Mouse (Mus musculus): Measurements from ENCODE around the gene Gm9195.

Gm9195 gene

GRCm38 (mm10) chr14:72491738-72492137 is at the start of gene Gm9195:
TSS of gene Gm9195 (minus strand) at chr14:72491838.
- DNase-seq (ENCODE audit: low read depth, low spot score) = no peak

GRCm38 (mm10) chr14:72536392-72537017 is 44.9 kb upstream of the Gm9195 start:
- DNase-seq (ENCODE audit: low read depth, low spot score) = no peak

DNA sequence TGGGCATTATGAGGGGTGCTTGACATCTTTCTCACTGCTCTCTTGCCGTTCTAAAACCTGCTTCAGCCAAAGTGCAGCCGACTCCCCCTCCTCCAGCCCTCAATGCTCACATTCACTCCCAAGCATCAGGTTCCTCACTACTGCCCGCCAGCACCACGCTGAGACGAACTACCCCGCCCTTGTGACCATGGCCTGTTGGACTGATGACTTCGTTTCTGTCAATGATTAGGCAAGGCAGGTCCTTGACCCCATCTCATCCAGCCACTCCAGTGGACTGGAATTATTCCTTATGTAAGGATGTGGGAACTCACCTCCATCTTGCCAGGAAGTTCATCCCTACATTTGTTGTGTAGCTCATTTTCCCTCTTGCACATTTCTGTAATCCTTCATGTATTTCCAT is 42.2 kb upstream of the Gm9195 start:
- no peak for DNase-seq (ENCODE audit: low read depth, low spot score)

DNA sequence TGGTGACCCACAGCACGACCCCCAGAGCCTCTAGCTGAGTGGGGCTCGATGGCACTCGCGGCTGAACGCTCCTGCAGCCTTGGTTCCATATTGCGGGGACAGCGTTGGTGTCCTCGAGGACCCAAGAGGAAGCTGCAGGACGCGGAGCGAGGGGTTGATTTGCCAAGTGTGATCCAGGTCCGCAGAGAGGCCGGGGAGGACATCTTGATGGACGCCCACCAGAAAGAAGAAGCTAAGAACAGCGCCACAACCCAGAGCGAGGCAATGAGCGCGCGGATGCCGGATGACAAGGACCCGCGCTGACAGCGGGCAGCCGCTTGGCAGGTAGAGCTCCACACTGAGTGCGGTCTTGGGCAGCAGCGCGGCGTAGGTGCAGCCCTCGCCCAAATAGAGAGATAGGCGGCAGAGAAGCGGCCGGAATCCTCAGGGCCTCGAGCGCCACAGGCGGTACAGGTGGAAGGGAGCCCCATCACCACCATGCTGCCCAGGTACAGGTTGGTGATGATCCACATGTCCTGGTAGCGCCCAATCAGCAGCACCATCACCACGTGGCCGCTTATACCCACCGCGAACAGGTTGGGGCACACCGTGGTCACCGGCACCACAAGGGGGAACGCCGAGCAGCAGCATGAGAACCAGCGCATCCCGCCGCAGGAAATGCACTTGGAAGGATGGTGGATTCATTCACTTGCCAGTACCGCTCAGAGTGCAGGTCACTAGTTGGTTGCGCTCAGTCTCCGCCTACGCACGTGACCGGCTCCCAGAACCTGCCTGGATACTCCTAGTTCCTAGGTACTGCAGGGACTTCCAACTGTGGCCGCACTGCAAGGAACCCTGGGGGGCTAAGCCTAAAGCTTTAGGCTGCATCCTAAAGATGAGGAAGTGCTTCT is 40.6 kb upstream of the Gm9195 start:
- DNase-seq (ENCODE audit: low read depth, low spot score) = no peak

DNA sequence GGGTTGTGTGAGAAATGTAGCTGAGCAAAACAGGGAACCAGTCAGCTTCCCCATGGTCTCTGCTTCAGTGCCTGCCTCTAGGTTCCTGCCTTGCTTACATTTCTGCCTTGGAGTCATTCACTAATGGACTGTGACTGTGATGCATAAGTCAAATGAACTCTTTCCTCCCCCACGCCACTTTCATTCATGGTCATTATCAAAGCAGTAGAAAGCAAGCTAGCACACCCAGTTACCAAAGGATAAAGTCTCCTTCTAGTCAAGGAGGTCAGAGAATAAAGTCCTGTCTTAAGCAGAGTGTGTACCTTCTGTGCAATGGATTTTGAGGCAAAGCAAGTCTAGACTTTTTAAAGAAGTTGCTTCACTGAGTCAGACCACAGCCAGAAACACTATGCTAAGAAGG is 35.5 kb upstream of the Gm9195 start:
- DNase-seq (ENCODE audit: low read depth, low spot score) = no peak

DNA sequence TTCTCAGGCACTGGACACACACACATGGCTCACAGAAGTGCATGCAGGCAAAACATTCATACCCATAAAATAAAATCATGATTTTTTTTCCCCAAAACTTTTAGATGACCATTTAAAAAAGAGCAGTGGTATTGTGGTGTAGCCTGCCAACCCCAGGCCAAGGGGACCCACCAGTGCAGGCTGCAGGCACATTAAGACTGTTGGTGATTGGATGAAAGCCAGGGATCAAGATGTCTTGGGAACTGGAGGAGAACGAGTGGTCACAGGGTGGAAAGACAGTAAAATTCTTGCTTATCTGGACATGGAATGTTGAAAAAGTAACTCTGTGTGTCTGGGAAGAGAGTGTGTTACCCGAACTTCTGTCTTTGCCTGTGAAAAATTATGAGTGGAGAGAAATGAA is 27.9 kb upstream of the Gm9195 start:
- DNase-seq (ENCODE audit: low read depth, low spot score) = no peak

DNA sequence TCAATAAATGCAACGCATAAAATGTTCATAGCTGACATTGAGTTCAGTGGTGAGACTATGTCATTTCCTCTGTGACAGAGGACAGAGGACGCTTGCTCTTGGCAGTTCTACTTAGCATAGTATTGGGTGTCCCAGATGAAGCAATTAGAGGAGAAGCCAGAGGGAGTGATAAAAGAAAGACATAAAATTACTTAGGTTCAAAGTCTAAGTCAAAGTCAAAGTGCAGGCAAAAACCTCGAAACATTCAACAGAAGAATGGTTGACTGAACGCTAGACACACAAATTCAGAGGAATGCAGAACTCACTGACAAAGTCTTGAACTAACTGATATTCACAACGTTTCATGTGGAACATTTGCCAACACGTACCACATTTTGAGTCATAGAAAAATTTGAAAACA is 27.1 kb upstream of the Gm9195 start:
- DNase-seq (ENCODE audit: low read depth, low spot score) = no peak

DNA sequence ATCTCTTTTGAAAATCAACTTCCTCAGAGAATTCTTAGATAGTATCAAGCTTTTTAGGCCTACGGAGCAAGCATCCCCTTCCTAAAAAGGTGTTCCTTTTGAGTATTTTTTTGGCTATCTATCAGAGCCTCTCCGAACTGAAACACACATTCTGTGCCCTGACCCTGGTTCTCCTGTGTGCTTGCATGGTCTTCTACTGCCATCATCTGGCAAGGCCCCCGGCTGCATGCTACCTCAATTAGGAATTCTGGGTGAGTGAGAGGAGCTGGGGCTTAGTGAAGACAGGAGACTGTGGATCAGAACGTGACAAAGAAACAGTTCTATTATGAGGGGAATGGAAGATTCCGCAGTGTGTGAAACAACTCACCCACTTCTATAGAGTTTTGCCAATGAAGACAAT is 24.7 kb upstream of the Gm9195 start:
- DNase-seq (ENCODE audit: low read depth, low spot score) = peak; percentile 13

GRCm38 (mm10) chr14:72506723-72507420 is 15.2 kb upstream of the Gm9195 start:
- DNase-seq (ENCODE audit: low read depth, low spot score) = no peak

GRCm38 (mm10) chr14:72506018-72506722 is 14.5 kb upstream of the Gm9195 start:
- DNase-seq (ENCODE audit: low read depth, low spot score) = no peak

- no peak for DNase-seq (ENCODE audit: low read depth, low spot score)
Measured at GRCm38 (mm10) chr14:72504985-72505384, 13.3 kb upstream of the Gm9195 start.

DNA sequence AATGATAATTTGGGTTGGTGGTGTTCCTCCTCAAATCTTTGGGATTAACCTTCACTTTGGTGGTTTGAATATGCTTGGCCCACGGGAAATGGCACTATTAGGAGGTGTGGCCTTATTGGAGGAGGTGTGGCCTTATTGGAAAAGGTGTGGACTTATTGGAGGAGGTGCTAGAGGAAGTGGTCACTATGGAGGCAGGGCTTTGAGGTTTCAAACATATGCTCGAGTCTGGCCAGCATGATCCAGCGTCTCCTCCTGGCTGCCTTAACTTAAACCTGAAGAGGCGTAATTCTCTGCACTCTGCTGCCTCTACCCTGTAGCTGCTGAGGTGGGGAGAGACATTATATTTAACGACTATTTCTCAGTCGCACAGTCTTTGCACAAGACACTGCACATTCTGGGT is 11.6 kb upstream of the Gm9195 start:
- no peak for DNase-seq (ENCODE audit: low read depth, low spot score)

DNA sequence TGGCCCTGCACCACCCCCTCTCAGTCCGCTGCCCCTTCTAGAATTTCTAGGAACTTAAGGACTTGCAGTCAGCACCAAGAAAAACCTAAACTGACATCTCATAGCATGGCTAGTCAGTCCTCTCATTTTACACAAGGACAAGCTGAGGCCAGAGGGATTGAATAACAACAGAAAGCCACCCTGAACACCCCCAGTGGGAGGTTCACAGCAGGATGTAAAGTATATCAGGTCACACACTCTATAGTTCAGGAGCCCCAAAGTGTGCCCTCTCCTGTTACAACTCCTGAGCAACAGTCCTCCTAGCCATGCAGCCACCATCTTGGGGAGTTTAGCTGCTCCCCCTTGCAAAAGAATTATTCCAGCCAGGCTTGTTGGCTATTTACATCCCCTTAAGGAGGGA is 2.1 kb upstream of the Gm9195 start:
- DNase-seq (ENCODE audit: low read depth, low spot score) = no peak

DNA sequence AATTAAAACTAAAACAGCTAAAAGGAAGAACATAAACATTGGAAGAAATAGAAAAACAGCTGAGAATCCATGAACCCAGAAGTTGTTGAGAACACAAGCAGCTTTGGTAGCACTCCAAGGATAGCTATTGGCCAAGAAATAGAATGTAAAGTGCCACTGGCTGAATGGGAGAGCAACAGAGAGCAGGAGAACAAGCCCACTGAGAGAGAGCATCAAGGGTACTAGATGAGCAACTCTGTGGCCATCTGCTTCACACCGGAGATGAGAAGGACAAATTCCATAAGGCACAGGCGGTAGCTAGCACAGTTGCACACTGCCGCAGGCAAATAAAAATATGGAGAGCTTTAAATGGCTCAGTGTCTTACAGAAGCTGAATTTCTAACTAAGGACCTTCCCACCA is 1.3 kb downstream of the Gm9195 start:
- DNase-seq (ENCODE audit: low read depth, low spot score) = no peak

DNA sequence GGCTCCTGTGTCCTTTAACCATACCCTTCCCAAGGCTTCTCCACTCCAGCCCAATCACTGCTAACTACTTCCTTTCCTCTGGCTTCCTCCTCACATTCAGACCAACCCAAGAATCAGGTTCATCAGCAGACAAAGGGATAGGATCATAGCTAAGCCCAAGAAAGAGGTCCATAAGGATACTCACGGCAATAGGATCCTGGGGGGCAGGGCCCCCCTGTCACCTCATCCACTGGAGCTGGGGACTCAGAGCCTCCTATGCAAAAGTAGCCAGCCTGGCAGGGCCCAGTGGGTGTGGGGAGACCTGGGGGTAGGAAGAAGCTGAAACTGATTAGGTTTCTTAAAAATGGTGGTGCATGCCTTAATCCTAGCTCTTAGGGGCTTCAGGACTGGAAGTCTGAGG is 17.1 kb downstream of the Gm9195 start:
- DNase-seq (ENCODE audit: low read depth, low spot score) = no peak

GRCm38 (mm10) chr14:72468429-72468828 is 23.2 kb downstream of the Gm9195 start:
- DNase-seq (ENCODE audit: low read depth, low spot score) = no peak

GRCm38 (mm10) chr14:72466384-72466783 is 25.3 kb downstream of the Gm9195 start:
- DNase-seq (ENCODE audit: low read depth, low spot score) = no peak

DNA sequence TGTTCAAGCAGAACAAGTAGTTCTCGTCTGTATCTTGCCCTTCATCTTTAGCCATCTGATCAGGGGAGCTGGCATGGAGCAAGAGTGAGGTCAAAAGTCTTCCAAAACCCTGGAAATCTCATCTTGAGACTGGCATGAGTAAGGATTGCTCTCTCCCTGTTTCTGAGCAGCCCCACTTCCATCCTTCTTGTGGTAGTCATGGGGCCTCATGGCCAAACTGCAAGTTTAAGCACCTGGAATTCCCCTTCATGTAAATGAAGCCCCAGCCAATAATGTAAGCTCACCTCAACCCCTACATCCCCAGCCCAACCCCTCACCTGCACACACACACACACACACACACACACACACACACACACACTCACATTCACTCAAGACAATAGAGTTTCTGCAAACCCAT is 30.0 kb downstream of the Gm9195 start:
- no peak for DNase-seq (ENCODE audit: low read depth, low spot score)

DNA sequence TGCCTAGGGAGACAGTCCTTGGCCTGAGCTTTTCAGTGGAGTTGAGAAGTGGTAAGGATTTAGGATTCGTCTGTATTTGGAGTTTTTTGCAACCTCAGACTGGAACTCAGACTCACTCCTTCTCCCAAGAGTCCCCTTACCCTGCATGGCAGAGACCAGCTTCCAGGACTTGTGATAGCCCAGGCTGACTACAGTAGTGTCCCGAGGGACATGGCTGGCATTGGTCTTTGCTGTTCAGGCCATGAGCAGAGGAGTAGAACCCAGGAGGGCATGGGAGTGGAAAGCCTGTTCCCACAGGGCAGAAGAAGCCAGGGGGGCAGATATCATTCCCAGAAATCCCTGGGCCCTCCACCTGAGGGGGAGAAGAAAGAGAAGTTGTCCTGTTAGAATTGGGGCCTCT is 31.3 kb downstream of the Gm9195 start:
- DNase-seq (ENCODE audit: low read depth, low spot score) = no peak

DNA sequence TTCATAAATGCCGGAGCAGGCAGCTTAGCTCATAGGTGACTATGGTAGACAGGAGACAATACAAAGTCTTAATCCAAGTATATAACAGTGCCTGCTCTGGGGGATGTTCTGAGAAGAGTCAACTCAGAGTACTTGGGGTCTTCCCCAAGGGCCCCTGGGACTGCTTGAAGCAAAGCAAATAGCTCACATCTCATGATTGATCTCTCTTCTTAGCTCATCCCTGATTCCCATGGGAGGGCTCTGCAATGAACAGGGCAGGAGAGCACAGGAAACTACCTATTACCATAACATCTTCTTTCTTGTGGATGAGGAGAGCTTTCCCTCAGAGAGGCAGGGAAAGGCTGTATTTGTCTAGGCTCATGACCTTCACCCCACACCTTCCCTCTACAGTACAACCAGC is 32.7 kb downstream of the Gm9195 start:
- no peak for DNase-seq (ENCODE audit: low read depth, low spot score)

DNA sequence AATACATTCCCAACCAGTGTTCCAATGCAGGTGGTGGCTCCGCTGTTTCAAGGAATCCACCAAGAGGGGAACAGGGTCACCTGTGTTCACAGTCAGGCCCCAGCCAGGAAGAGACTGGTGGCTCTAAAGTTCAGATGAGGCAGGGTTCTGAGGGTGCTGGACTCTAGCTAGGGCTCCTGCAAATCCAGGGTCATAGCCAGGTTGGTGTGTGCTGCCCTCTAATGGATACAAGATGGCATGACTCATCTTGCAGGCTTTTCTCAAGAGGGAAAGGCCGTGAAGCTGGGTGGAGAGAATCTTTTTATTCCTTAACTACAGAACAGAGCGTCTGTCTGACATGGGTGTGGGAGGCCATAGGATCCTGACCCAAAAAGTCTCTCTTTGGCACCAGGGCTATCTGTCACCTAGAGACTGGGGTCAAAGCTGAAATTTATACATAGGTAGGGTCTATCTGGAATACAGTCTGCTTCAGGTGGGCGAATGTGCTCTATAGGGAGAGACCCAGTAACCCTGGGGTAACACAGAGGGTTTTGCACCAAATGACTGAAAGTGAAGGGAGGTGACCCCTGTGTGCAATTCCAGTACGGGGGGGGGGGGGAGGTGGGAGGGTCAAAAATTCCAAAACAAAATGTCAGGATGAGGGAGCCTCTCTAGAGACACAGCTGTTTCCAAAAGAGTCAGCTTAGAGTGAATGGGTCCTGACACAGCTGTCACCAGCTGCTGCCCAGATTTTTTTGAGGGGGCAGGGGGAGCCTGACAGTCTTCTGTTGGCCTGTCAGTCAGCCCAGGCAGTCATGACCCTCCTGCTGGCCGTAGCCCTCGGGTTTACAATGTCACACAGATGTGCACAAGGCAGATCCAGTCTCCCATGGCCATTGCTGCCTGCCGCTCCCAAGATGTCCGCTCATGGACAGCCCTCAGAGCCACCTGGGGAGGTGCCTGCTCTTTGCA is 44.2 kb downstream of the Gm9195 start:
- DNase-seq (ENCODE audit: low read depth, low spot score) = peak; percentile 20
